Mouse (Mus musculus) hindbrain, embryonic 10.5 days (tissue): ENCODE data around the gene Mrtfa. TPM values are rescaled to one million over a fixed set of nuclear protein-coding genes. Genes with fewer than 3 reads are reported as not detected.

Source experiments
- DNase-seq: peaks from one replicate; pipeline ENCODE4 v3.0.0-alpha.2; 2017; ENCODE audit warnings: low spot score
- H3K27ac ChIP-seq: fragments of 300-500 bp; sonication (generic); 2 replicates; pipeline ENCODE4 v1.5.1; 2016; ENCODE audit warnings: mild to moderate bottlenecking, moderate library complexity
- H3K27me3 ChIP-seq: fragments of 300-500 bp; sonication (generic); 2 replicates; pipeline ENCODE4 v1.6.1; 2016; ENCODE audit warnings: mild to moderate bottlenecking; ENCODE audit not compliant: poor library complexity, insufficient read depth, severe bottlenecking
- H3K36me3 ChIP-seq: fragments of 300-500 bp; sonication (generic); 2 replicates; pipeline ENCODE4 v1.6.1; 2016; ENCODE audit warnings: mild to moderate bottlenecking, moderate library complexity
- H3K4me1 ChIP-seq: fragments of 300-500 bp; sonication (generic); replicated peaks from 2 replicates; pipeline ENCODE4 v1.6.1; 2016; ENCODE audit warnings: mild to moderate bottlenecking
- H3K4me3 ChIP-seq: fragments of 300-500 bp; sonication (generic); 2 replicates; pipeline ENCODE4 v1.5.1; 2016; ENCODE audit warnings: mild to moderate bottlenecking, moderate library complexity
- H3K9me3 ChIP-seq: fragments of 300-500 bp; sonication (generic); 2 replicates; pipeline ENCODE4 v1.6.1; 2016; ENCODE audit warnings: mild to moderate bottlenecking, moderate library complexity
- WGBS: fragments of 180-500 bp; shearing (Covaris S2); methylation state at CpG from one replicate; pipeline ENCODE4 v1.1.7; 2016; 5-methylcytosine and 5-hydroxymethylcytosine counted together
- polyA plus RNA-seq: library from polyadenylated mRNA; unstranded; fragments of >200 nt; fragmentation: Nextera tagmentation; extraction: Ambion mirVana; gene quantifications from 2 replicates; pipeline ENCODE4 v1.2.1, GENCODE M21; 2016

Gene Mrtfa
- polyA plus RNA-seq, 1 experiment from 2014 or later = 31.3 TPM

DNA sequence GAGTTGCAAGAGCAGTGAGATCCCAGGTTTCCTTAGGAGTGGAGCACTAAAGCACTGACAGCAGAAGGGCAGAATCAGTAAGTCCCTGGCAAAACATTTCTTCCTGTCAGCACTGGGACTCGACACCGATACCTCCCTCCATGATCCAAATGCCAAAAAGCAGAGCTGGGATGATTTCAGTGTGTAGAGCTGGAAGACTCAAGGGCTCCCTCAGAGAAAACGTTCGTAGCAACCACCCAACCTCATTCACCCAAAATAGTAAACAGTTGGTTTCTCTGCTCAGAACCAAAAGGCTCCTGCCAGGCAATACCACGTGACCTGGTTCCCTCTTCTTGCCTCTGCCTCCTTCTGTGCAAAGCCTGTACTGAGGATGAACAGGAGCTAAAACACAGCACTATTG lies 123.6 kb downstream of the Mrtfa start:
- Histone ChIP-seq H3K36me3 (peaks cover 2% of the 10 kb centered on the region; the same call in 1 of the 2 replicates), H3K4me3 (no peak overlapping the region), H3K27me3 (no peaks in the 10 kb centered on the region), H3K4me1 (peaks cover 13% of the 10 kb centered on the region), H3K27ac (no peak overlapping the region), H3K9me3 (no peaks in the 10 kb centered on the region)
- DNase-seq = no peak
- 82% methylated on average over 5 of the region's 5 CpGs for WGBS

DNA sequence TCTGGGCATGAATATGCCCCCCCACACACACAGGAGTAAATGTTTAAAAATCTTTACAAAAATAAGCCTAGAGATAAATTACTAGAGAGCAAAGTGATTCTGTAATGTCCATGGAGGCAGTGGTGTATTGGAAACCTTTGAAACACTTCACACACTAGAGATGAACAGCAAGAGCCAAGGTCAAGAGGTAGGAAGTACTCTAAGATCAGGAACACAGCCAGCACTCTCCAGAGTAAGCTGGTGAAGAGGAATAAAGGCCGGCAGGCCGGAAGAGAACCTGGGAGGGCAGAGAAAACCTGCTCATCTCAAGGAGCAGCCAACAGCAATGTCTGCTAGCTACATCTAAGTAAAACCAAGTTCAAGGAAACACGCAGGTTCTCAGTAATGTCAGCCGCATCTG lies 125.9 kb downstream of the Mrtfa start:
- Histone ChIP-seq H3K4me3 (no peak overlapping the region), H3K36me3 (peaks cover 5% of the 10 kb centered on the region; the same call in 1 of the 2 replicates), H3K4me1 (peaks cover 18% of the 10 kb centered on the region), H3K9me3 (no peaks in the 10 kb centered on the region), H3K27me3 (no peaks in the 10 kb centered on the region), H3K27ac (no peak overlapping the region)
- DNase-seq = no peak
- WGBS = 94% methylated on average over 4 of the region's 4 CpGs

DNA sequence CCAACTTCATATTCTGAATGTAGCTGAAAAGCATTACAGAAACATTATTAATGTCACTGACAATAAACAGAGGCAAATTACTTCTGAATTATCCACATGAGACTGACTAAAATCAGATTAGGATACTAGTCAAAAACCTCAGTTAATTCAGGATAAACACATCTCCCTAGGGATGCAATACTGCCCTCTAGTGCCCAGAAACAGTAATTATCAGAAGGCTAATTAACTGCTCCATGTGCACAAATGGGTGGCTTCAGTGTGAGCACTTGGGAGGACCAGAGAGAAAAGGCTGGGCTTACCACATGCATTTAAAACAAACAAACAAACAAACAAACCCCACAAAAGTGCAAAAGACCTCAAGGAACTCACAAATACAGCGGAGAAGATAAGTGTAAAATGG lies 126.4 kb downstream of the Mrtfa start:
- H3K27me3 ChIP-seq = no peaks in the 10 kb centered on the region
- no peaks in the 10 kb centered on the region for H3K9me3 ChIP-seq
- H3K36me3 ChIP-seq = peaks cover 5% of the 10 kb centered on the region; the same call in 1 of the 2 replicates
- H3K4me3 ChIP-seq = no peak overlapping the region
- no peak for DNase-seq
- 38% methylated on average over 1 of the region's 1 CpGs for WGBS
- H3K27ac ChIP-seq = no peak overlapping the region
- peaks cover 18% of the 10 kb centered on the region for H3K4me1 ChIP-seq

DNA sequence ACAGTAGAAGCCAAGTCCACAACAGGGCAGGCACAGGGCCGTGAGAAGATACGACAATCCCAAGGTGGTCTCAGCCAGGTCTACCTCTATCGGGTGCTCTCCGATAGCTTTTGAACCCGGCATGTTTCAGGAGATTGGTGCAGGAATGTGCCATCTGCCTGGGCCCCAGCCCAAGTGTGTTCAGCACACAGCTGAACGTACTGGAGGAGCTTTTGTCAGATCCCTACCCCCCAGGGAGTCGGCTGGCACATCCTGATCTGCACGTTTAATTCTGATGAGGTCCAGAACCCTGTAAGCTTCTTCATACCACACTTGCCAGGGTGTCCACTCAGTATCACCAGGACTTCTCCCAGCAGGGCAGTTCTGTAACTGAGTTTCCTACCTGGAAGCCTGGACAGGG lies 127.9 kb downstream of the Mrtfa start:
- Histone ChIP-seq H3K4me3 (no peak overlapping the region), H3K27ac (peak overlapping the region; percentile 56; the same call in 1 of the 2 replicates)

DNA sequence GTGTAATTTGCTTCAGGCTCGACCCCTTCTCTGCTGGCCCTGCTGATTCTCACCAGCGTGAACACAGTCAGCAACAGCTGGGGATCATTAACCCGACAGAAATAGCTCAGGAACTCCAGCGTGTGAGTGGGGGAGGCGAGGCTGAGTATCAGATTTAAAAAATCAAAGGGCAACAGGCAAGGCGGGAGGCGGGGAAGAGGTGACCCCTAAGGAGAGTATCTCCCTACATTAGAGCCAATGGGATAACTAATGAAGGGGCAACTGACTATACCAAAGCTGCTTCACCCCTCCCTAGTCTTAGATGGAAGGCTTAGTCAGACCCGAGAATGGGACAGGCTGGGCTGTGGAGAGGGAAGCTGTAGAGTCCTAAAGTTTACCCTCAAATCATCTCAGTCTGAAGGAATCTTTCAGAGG lies 128.4 kb downstream of the Mrtfa start:
- H3K36me3 ChIP-seq = 0 out of 2 replicates have a peak, but pooled peaks cover 3% of the 10 kb centered on the region
- peaks cover 18% of the 10 kb centered on the region for H3K4me1 ChIP-seq
- H3K27me3 ChIP-seq = no peaks in the 10 kb centered on the region
- no peaks in the 10 kb centered on the region for H3K9me3 ChIP-seq
- no peak overlapping the region for H3K4me3 ChIP-seq
- peak overlapping the region; percentile 56; the same call in 1 of the 2 replicates for H3K27ac ChIP-seq
- WGBS = 34% methylated on average over 8 of the region's 8 CpGs
- DNase-seq = peak; percentile 57

More for the DNA sequence above, 127.9 kb downstream of the Mrtfa start:
- H3K4me1 ChIP-seq = peaks cover 18% of the 10 kb centered on the region
- no peak for DNase-seq
- no peaks in the 10 kb centered on the region for H3K27me3 ChIP-seq
- 64% methylated on average over 8 of the region's 8 CpGs for WGBS
- H3K9me3 ChIP-seq = no peaks in the 10 kb centered on the region
- 0 out of 2 replicates have a peak, but pooled peaks cover 3% of the 10 kb centered on the region for H3K36me3 ChIP-seq

DNA sequence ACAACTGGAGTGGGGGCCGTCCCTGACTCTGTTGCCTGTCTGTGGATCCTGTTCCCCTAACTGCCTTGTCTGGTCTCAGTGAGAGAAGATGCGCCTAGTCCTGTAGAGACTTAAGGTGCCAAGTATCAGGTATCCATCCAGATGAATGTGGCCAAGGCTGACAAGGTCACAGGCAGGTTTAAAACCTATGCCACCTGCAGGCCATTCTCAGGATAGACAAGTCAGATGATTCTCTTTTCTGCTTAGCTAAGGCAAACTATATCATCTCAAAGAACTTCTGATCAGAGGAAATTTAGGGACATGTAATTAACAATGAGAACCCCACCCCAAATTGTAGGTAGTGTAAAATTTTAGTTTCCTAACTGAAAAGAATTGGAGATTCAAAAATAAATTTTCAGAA lies 129.6 kb downstream of the Mrtfa start:
- 91% methylated on average over 2 of the region's 2 CpGs for WGBS
- no peak for DNase-seq
- H3K4me3 ChIP-seq = no peak overlapping the region

DNA sequence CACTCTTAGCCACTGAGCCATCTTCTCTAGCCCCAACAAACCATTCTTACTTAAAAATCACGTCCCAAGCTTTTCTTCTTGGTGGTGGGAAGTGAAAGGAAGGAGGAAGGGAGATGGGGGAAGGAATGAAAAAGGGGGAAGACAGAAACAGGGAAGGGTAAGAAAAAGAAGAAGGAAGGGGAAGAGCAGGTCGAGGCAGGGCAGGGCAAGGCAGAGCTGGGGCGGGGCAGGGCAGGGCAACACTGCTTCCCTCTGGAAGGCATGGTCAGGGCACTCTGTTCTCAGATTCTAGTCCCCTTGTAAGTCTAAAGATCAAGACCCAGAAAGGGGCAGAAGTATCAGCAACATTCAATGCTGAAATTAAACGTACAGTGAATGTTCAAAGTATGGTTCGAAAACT lies 132.8 kb downstream of the Mrtfa start:
- no peak overlapping the region for H3K4me3 ChIP-seq
- 93% methylated on average over 5 of the region's 5 CpGs for WGBS
- H3K27ac ChIP-seq = no peak overlapping the region
- DNase-seq = no peak
- H3K9me3 ChIP-seq = no peaks in the 10 kb centered on the region
- 0 out of 2 replicates have a peak, but pooled peaks cover 3% of the 10 kb centered on the region for H3K36me3 ChIP-seq
- peaks cover 17% of the 10 kb centered on the region for H3K4me1 ChIP-seq
- H3K27me3 ChIP-seq = no peaks in the 10 kb centered on the region

More for the DNA sequence above, 129.6 kb downstream of the Mrtfa start:
- H3K9me3 ChIP-seq = no peaks in the 10 kb centered on the region
- no peak overlapping the region for H3K27ac ChIP-seq
- peaks cover 22% of the 10 kb centered on the region for H3K4me1 ChIP-seq
- H3K36me3 ChIP-seq = 0 out of 2 replicates have a peak, but pooled peaks cover 3% of the 10 kb centered on the region
- no peaks in the 10 kb centered on the region for H3K27me3 ChIP-seq

DNA sequence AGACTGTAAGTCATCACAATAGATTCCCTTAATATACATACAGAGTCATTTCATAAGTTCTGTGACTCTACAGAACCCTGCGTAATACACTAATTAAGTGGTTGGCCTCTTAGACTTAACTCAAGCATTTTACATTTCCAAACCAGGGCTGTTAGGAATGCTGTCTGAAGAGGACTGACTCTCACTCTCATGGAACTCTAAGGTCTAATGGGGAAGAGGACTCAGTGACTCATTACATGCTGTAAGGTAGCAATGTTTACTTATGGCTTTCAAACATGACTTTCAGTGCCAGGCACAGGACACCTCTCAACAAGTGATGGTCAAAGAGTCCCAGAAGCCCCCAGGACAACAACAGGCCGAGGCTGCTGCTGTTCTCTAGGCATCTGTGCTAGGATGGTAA lies 135.1 kb downstream of the Mrtfa start:
- no peak for DNase-seq
- no peak overlapping the region for H3K4me3 ChIP-seq
- H3K9me3 ChIP-seq = no peaks in the 10 kb centered on the region
- H3K27me3 ChIP-seq = no peaks in the 10 kb centered on the region
- H3K27ac ChIP-seq = no peak overlapping the region
- H3K36me3 ChIP-seq = no peaks in the 10 kb centered on the region
- H3K4me1 ChIP-seq = peaks cover 5% of the 10 kb centered on the region; the same call in 1 of the 2 replicates
- 89% methylated on average over 2 of the region's 2 CpGs for WGBS

DNA sequence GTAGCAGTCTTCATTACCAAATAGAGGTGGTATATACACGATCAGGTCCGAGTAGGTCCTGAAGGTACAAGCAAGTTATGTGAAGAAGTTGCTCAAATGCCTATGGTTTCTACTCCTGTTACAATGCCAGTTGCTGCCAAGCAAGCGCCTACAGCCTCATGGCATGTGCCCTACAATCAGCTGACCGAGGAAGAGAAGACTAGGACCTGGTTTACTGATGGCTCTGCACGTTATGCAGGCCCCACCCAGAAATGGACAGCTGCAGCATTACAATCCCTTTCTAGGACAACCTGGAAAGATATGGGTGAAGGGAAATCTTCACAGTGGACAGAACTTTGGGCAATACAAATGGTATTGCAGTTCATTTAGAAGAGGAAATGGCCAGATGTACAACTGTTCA lies 138.1 kb downstream of the Mrtfa start:
- H3K4me1 ChIP-seq = peaks cover 5% of the 10 kb centered on the region; the same call in 1 of the 2 replicates
- no peaks in the 10 kb centered on the region for H3K27me3 ChIP-seq
- no peaks in the 10 kb centered on the region for H3K36me3 ChIP-seq
- H3K27ac ChIP-seq = no peak overlapping the region
- DNase-seq = no peak
- no peak overlapping the region for H3K4me3 ChIP-seq
- no peaks in the 10 kb centered on the region for H3K9me3 ChIP-seq
- WGBS = 95% methylated on average over 5 of the region's 5 CpGs

DNA sequence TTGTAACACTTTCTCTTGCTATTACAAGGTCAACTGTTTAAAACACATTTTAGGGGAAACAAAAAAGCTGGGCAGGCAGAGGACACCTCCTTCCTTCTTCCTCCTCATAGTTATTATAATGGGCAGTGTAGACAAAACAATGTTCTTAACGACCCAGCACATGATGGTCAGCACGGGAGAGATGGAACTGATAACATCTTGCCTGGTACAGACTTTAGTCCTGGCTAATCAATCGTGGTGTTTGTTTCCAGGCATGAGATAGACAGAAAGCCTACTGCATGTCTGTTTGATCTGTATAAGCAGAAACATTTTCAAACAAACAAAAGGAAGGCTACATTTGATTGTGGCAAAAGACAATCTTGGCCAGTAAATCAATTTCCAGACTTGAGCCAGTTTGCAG lies 140.1 kb downstream of the Mrtfa start:
- DNase-seq = no peak
- Histone ChIP-seq H3K27me3 (no peaks in the 10 kb centered on the region), H3K9me3 (no peaks in the 10 kb centered on the region), H3K36me3 (no peaks in the 10 kb centered on the region), H3K27ac (no peak overlapping the region), H3K4me3 (no peak overlapping the region), H3K4me1 (no peaks in the 10 kb centered on the region)
- WGBS = 77% methylated on average over 3 of the region's 3 CpGs

DNA sequence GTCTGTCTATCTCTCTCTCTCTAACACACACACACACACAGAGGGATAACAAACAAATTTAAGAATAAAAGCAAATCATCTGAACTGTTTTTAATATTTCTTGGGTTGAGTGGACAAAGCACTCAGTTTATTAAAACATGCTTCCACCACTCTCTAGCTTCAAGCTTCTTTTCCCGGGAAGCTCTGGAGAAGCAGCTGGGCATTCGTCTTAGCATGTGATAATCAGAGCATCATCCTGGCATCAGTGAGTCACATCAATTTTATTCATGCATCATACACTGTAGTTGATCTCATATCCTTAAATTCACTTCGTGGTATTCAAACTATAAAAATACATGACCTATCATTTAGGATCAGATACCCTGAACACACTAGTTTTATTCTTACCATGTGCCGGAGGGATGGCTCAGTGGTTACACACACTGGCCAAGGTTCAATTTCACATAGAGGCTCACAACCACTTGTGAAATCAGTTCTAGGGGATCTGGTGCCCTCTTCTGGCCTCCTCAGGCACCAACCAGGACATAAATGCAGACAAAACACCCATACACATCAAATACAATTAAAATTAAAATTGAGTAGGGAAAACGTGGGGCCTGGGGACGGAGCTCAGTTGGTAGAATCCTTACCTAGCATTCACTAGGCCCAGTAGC lies 141.0 kb downstream of the Mrtfa start:
- 76% methylated on average over 6 of the region's 6 CpGs for WGBS
- no peak overlapping the region for H3K4me3 ChIP-seq
- DNase-seq = no peak
- no peaks in the 10 kb centered on the region for H3K27me3 ChIP-seq
- no peak overlapping the region for H3K27ac ChIP-seq
- no peaks in the 10 kb centered on the region for H3K4me1 ChIP-seq
- H3K9me3 ChIP-seq = no peaks in the 10 kb centered on the region
- peaks cover 8% of the 10 kb centered on the region for H3K36me3 ChIP-seq

DNA sequence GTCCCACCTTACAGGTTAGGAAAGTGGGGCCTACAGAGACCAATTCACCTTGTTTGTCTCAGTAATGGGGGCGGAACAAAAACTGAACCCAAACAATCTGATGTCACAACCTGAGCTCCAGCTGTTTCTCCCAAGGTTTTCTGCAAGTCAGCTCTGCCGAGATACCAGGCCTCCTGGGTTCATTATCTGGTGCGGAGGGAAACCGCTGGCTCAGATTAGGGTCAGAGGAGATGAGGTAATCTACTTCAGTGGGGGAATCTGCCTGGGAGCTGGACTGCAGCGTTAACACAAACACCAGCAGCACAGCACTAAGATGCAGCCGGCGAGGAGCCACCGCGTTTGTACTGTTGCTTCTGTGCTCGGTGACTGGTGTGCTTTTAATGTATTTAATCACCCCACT lies 143.1 kb downstream of the Mrtfa start:
- 73% methylated on average over 10 of the region's 10 CpGs for WGBS
- H3K4me1 ChIP-seq = peaks cover 11% of the 10 kb centered on the region
- no peak for DNase-seq
- peaks cover 21% of the 10 kb centered on the region for H3K36me3 ChIP-seq
- H3K4me3 ChIP-seq = no peak overlapping the region
- no peak overlapping the region for H3K27ac ChIP-seq
- no peaks in the 10 kb centered on the region for H3K9me3 ChIP-seq
- H3K27me3 ChIP-seq = no peaks in the 10 kb centered on the region

DNA sequence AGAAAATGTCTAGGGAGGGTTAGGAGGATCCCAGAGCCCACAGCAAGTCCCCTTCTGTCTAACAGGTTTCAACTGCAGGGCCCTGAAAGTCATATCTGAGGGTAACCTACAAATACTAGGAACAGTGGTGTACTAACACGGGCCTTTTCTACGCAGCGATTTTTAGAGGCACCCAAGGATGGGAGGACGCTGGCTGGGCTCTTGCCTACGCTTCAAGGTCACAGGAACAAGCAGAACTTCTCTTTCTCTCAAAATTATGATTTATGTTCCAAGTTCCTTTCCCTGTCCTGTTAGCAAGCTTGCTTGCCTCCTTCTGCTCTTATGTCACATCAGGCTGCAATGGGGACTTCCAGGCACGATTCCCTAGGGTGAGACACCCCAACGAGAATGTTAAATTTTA lies 144.5 kb downstream of the Mrtfa start:
- 94% methylated on average over 7 of the region's 7 CpGs for WGBS
- Histone ChIP-seq H3K4me1 (peaks cover 16% of the 10 kb centered on the region), H3K27ac (no peak overlapping the region), H3K27me3 (no peaks in the 10 kb centered on the region), H3K9me3 (no peaks in the 10 kb centered on the region), H3K4me3 (no peak overlapping the region), H3K36me3 (peaks cover 21% of the 10 kb centered on the region)
- no peak for DNase-seq
